Mouse (Mus musculus) E14TG2a.4 (cell line): Measurements from ENCODE around the gene Tsr3.
A peak's percentile ranks its signal among the peaks of the same experiment; 100 is the strongest.

Experiments used
- H3K27me3 ChIP-seq: 2 replicates; pipeline ENCODE4 v1.6.1; 2014; ENCODE audit warnings: low read length, control low read depth; ENCODE audit not compliant: insufficient read depth
- H3K36me3 ChIP-seq: 2 replicates; pipeline ENCODE4 v1.6.1; 2014; ENCODE audit warnings: low read length, control low read depth; ENCODE audit not compliant: insufficient read depth
- H3K4me1 ChIP-seq: replicated peaks from 2 replicates; pipeline ENCODE4 v1.6.1; 2014; ENCODE audit warnings: low read depth, low read length, control low read depth
- H3K4me3 ChIP-seq: replicated peaks from 2 replicates; pipeline ENCODE4 v1.5.1; 2014; ENCODE audit warnings: mild to moderate bottlenecking, low read length
- H3K9me3 ChIP-seq: 2 replicates; pipeline ENCODE4 v1.6.1; 2014; ENCODE audit warnings: low read length, control low read depth
- CTCF ChIP-seq: conservative IDR thresholded peaks from 2 replicates; pipeline ENCODE4 v1.5.1; 2014; ENCODE audit warnings: low read length
- NANOG ChIP-seq: IDR thresholded peaks from 2 replicates; pipeline ENCODE4 v1.6.1; 2014; ENCODE audit warnings: borderline replicate concordance, low read length, mixed read lengths
- POU5F1 ChIP-seq: IDR thresholded peaks from 2 replicates; pipeline ENCODE4 v1.6.1; 2014; ENCODE audit warnings: low read length, borderline replicate concordance

Gene Tsr3

GRCm38 (mm10) chr17:25239695-25240636 lies at the start of gene Tsr3, which contains the start of gene Gnptg:
Tsr3 (plus strand) TSS chr17:25240170.
Gnptg (minus strand) TSS chr17:25240124.
- peaks cover 8% of the 10 kb centered on the region for H3K27me3 ChIP-seq
- no peaks in the 10 kb centered on the region for H3K9me3 ChIP-seq
- H3K4me1 ChIP-seq, result peaks cover 60% of the 10 kb centered on the region
- peak within 1 kb of the TSS; percentile 98 for H3K4me3 ChIP-seq
- TF ChIP-seq CTCF, result no peak
- TF ChIP-seq POU5F1, result no peak
- TF ChIP-seq NANOG, result no peak
- peaks cover 35% of the 10 kb centered on the region for H3K36me3 ChIP-seq

- Histone ChIP-seq H3K27me3 (no peaks in the 10 kb centered on the region), H3K4me1 (peaks cover 35% of the 10 kb centered on the region), H3K36me3 (peaks cover 72% of the 10 kb centered on the region), H3K4me3 (no peak overlapping the region), H3K9me3 (no peaks in the 10 kb centered on the region)
- TF ChIP-seq CTCF (no peak), NANOG (no peak)
Observed at GRCm38 (mm10) chr17:25202401-25202800, 37.6 kb upstream of the Tsr3 start.

GRCm38 (mm10) chr17:25210006-25210405 lies 30.0 kb upstream of the Tsr3 start:
- no peaks in the 10 kb centered on the region for H3K27me3 ChIP-seq
- H3K4me3 ChIP-seq, result no peak overlapping the region
- H3K4me1 ChIP-seq, result peaks cover 15% of the 10 kb centered on the region
- peaks cover 95% of the 10 kb centered on the region for H3K36me3 ChIP-seq
- TF ChIP-seq NANOG (no peak), CTCF (no peak), POU5F1 (no peak)
- H3K9me3 ChIP-seq, result no peaks in the 10 kb centered on the region

GRCm38 (mm10) chr17:25210680-25211466 lies 29.1 kb upstream of the Tsr3 start:
- Histone ChIP-seq H3K36me3 (peaks cover 95% of the 10 kb centered on the region), H3K4me1 (peaks cover 22% of the 10 kb centered on the region), H3K27me3 (no peaks in the 10 kb centered on the region), H3K9me3 (no peaks in the 10 kb centered on the region), H3K4me3 (no peak overlapping the region)
- no peak for TF ChIP-seq POU5F1
- no peak for TF ChIP-seq NANOG
- no peak for TF ChIP-seq CTCF

- Histone ChIP-seq H3K4me1 (peaks cover 22% of the 10 kb centered on the region), H3K27me3 (no peaks in the 10 kb centered on the region), H3K9me3 (no peaks in the 10 kb centered on the region), H3K36me3 (peaks cover 96% of the 10 kb centered on the region), H3K4me3 (no peak overlapping the region)
- TF ChIP-seq NANOG (no peak), CTCF (no peak), POU5F1 (no peak)
Observed at GRCm38 (mm10) chr17:25211705-25212104, 28.3 kb upstream of the Tsr3 start.

- TF ChIP-seq CTCF, result no peak
- TF ChIP-seq POU5F1, result no peak
- no peak for TF ChIP-seq NANOG
Observed at GRCm38 (mm10) chr17:25215431-25215830, 24.5 kb upstream of the Tsr3 start.

GRCm38 (mm10) chr17:25218967-25219366 lies 21.0 kb upstream of the Tsr3 start:
- TF ChIP-seq CTCF (no peak), NANOG (no peak), POU5F1 (no peak)
- Histone ChIP-seq H3K27me3 (no peaks in the 10 kb centered on the region), H3K36me3 (peaks cover 71% of the 10 kb centered on the region), H3K4me1 (peaks cover 36% of the 10 kb centered on the region), H3K4me3 (no peak overlapping the region), H3K9me3 (no peaks in the 10 kb centered on the region)

More at GRCm38 (mm10) chr17:25215431-25215830, 24.5 kb upstream of the Tsr3 start:
- peaks cover 93% of the 10 kb centered on the region for H3K36me3 ChIP-seq
- H3K9me3 ChIP-seq, result no peaks in the 10 kb centered on the region
- H3K4me3 ChIP-seq, result no peak overlapping the region
- H3K27me3 ChIP-seq, result no peaks in the 10 kb centered on the region
- peaks cover 14% of the 10 kb centered on the region for H3K4me1 ChIP-seq

- peaks cover 71% of the 10 kb centered on the region for H3K36me3 ChIP-seq
- H3K9me3 ChIP-seq, result no peaks in the 10 kb centered on the region
- no peak for TF ChIP-seq NANOG
- TF ChIP-seq CTCF, result no peak
- TF ChIP-seq POU5F1, result no peak
Observed at GRCm38 (mm10) chr17:25219492-25220295, 20.3 kb upstream of the Tsr3 start.

More at GRCm38 (mm10) chr17:25219492-25220295, 20.3 kb upstream of the Tsr3 start:
- H3K4me3 ChIP-seq, result no peak overlapping the region
- H3K27me3 ChIP-seq, result no peaks in the 10 kb centered on the region
- peaks cover 40% of the 10 kb centered on the region for H3K4me1 ChIP-seq
